Mouse (Mus musculus): Measurements from ENCODE around the gene Asic2. TPM values are rescaled to one million over a fixed set of nuclear protein-coding genes. Genes with fewer than 3 reads are reported as not detected.

Asic2 gene
- polyA plus RNA-seq, 1 experiment = 0.08 TPM

GRCm38 (mm10) chr11:81800899-81801298 lies 167.4 kb downstream of the Asic2 start:
- Histone ChIP-seq H3K27ac (ENCODE audit: control insufficient read depth, insufficient read depth, low read length) (no peak overlapping the region), H3K4me1 (replicated peaks; ENCODE audit: control insufficient read depth, insufficient read depth, low read length) (no peaks in the 10 kb centered on the region), H3K4me3 (ENCODE audit: control insufficient read depth, insufficient read depth, low read length) (no peak overlapping the region), H3K27me3 (ENCODE audit: control insufficient read depth, insufficient read depth, low read length) (no peaks in the 10 kb centered on the region), H3K36me3 (ENCODE audit: control insufficient read depth, insufficient read depth, low read length) (no peaks in the 10 kb centered on the region)
- no peak for DNase-seq
- no peak for TF ChIP-seq CTCF (IDR thresholded peaks at IDR 0.05; ENCODE audit: borderline replicate concordance, control insufficient read depth, extremely low read depth, insufficient read depth, low read length, poor library complexity)
- TF ChIP-seq POLR2A (IDR thresholded peaks at IDR 0.05; ENCODE audit: control insufficient read depth, extremely low read depth, insufficient read depth, low read length, poor library complexity) = no peak
- 84% methylated on average over 4 of the region's 4 CpGs for WGBS

DNA sequence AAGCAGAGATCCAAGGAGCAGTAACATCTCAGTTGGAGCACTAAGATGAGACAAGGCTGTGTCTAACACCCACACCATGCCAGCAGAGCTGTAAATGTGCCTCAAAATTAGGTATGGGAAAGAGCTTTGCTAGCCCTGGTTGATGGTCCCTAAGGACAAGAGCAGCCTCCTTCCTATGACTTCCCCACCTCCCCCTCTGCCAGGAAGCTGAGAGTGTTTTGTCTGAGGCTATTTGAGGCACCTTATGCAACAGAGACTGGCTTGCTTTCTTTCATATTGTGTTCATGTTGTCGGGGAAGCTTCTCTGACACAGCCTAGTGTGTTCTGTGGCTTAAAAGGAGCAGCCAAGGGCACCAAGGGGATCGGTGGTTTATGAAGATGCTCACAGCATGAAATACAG lies 174.7 kb downstream of the Asic2 start:
- 79% methylated on average over 2 of the region's 2 CpGs for WGBS
- no peaks in the 10 kb centered on the region for H3K4me1 ChIP-seq (replicated peaks; ENCODE audit: control insufficient read depth, insufficient read depth, low read length)
- H3K27me3 ChIP-seq (ENCODE audit: control insufficient read depth, insufficient read depth, low read length) = no peaks in the 10 kb centered on the region
- no peak overlapping the region for H3K4me3 ChIP-seq (ENCODE audit: control insufficient read depth, insufficient read depth, low read length)
- DNase-seq = no peak
- no peaks in the 10 kb centered on the region for H3K36me3 ChIP-seq (ENCODE audit: control insufficient read depth, insufficient read depth, low read length)
- TF ChIP-seq POLR2A (IDR thresholded peaks at IDR 0.05; ENCODE audit: control insufficient read depth, extremely low read depth, insufficient read depth, low read length, poor library complexity) (no peak), CTCF (IDR thresholded peaks at IDR 0.05; ENCODE audit: borderline replicate concordance, control insufficient read depth, extremely low read depth, insufficient read depth, low read length, poor library complexity) (no peak)
- no peak overlapping the region for H3K27ac ChIP-seq (ENCODE audit: control insufficient read depth, insufficient read depth, low read length)

GRCm38 (mm10) chr11:81791579-81791978 lies 176.7 kb downstream of the Asic2 start:
- no peaks in the 10 kb centered on the region for H3K27me3 ChIP-seq (ENCODE audit: control insufficient read depth, insufficient read depth, low read length)
- DNase-seq = no peak
- 83% methylated on average over 1 of the region's 1 CpGs for WGBS
- TF ChIP-seq POLR2A (IDR thresholded peaks at IDR 0.05; ENCODE audit: control insufficient read depth, extremely low read depth, insufficient read depth, low read length, poor library complexity) = no peak
- TF ChIP-seq CTCF (IDR thresholded peaks at IDR 0.05; ENCODE audit: borderline replicate concordance, control insufficient read depth, extremely low read depth, insufficient read depth, low read length, poor library complexity) = no peak
- H3K4me3 ChIP-seq (ENCODE audit: control insufficient read depth, insufficient read depth, low read length) = no peak overlapping the region
- H3K27ac ChIP-seq (ENCODE audit: control insufficient read depth, insufficient read depth, low read length) = no peak overlapping the region
- no peaks in the 10 kb centered on the region for H3K36me3 ChIP-seq (ENCODE audit: control insufficient read depth, insufficient read depth, low read length)
- no peaks in the 10 kb centered on the region for H3K4me1 ChIP-seq (replicated peaks; ENCODE audit: control insufficient read depth, insufficient read depth, low read length)

GRCm38 (mm10) chr11:81780596-81780995 lies 187.7 kb downstream of the Asic2 start:
- TF ChIP-seq POLR2A (IDR thresholded peaks at IDR 0.05; ENCODE audit: control insufficient read depth, extremely low read depth, insufficient read depth, low read length, poor library complexity) (no peak), CTCF (IDR thresholded peaks at IDR 0.05; ENCODE audit: borderline replicate concordance, control insufficient read depth, extremely low read depth, insufficient read depth, low read length, poor library complexity) (no peak)
- DNase-seq = no peak
- no peak overlapping the region for H3K27ac ChIP-seq (ENCODE audit: control insufficient read depth, insufficient read depth, low read length)
- no peak overlapping the region for H3K4me3 ChIP-seq (ENCODE audit: control insufficient read depth, insufficient read depth, low read length)
- H3K27me3 ChIP-seq (ENCODE audit: control insufficient read depth, insufficient read depth, low read length) = no peaks in the 10 kb centered on the region
- 94% methylated on average over 2 of the region's 2 CpGs for WGBS
- no peaks in the 10 kb centered on the region for H3K36me3 ChIP-seq (ENCODE audit: control insufficient read depth, insufficient read depth, low read length)
- H3K4me1 ChIP-seq (replicated peaks; ENCODE audit: control insufficient read depth, insufficient read depth, low read length) = no peaks in the 10 kb centered on the region

- Histone ChIP-seq H3K27ac (ENCODE audit: control insufficient read depth, insufficient read depth, low read length) (no peak overlapping the region), H3K36me3 (ENCODE audit: control insufficient read depth, insufficient read depth, low read length) (no peaks in the 10 kb centered on the region), H3K4me1 (replicated peaks; ENCODE audit: control insufficient read depth, insufficient read depth, low read length) (no peaks in the 10 kb centered on the region), H3K27me3 (ENCODE audit: control insufficient read depth, insufficient read depth, low read length) (no peaks in the 10 kb centered on the region), H3K4me3 (ENCODE audit: control insufficient read depth, insufficient read depth, low read length) (no peak overlapping the region)
- 88% methylated on average over 7 of the region's 7 CpGs for WGBS
- DNase-seq = no peak
- TF ChIP-seq POLR2A (IDR thresholded peaks at IDR 0.05; ENCODE audit: control insufficient read depth, extremely low read depth, insufficient read depth, low read length, poor library complexity) (no peak), CTCF (IDR thresholded peaks at IDR 0.05; ENCODE audit: borderline replicate concordance, control insufficient read depth, extremely low read depth, insufficient read depth, low read length, poor library complexity) (no peak)
These were observed 188.4 kb downstream of the Asic2 start for GRCm38 (mm10) chr11:81779881-81780280.

DNA sequence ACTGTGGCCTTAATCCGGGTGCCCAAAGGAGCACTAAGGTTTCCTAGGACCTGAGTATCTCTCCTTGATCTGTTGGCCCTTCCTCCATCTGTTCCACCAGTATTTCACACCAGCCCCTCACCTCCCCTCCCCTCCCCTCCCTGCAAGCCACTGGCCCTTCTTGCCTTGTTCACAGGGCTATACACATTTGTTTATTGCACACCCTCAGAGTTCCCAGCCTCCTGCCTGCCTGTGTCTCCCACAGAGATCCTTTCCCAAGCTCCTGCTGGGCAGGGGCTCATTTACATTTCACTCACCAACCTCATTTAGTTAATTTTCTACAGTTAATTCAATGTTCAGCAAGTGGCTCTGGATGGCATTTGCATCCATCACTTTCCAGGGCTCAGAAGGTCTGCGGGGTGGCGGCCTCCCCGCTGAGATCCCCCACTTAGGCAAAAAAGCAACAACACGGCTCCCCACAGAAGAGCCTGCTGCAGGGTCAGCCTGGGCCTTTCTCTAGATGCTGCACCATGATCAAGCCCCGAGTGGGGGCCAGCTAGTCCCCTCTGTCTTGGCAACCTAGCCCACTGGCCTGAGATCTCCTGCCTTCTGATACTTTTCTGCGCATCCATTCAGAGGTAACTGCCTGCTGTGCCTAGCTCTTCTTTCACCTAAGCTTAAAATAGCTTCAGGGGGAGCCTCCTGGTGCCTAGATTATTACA lies 196.9 kb downstream of the Asic2 start:
- Histone ChIP-seq H3K4me3 (ENCODE audit: control insufficient read depth, insufficient read depth, low read length) (no peak overlapping the region), H3K36me3 (ENCODE audit: control insufficient read depth, insufficient read depth, low read length) (no peaks in the 10 kb centered on the region), H3K27ac (ENCODE audit: control insufficient read depth, insufficient read depth, low read length) (no peak overlapping the region), H3K27me3 (ENCODE audit: control insufficient read depth, insufficient read depth, low read length) (no peaks in the 10 kb centered on the region), H3K4me1 (replicated peaks; ENCODE audit: control insufficient read depth, insufficient read depth, low read length) (no peaks in the 10 kb centered on the region)
- WGBS = 56% methylated on average over 7 of the region's 7 CpGs
- DNase-seq = no peak
- TF ChIP-seq POLR2A (IDR thresholded peaks at IDR 0.05; ENCODE audit: control insufficient read depth, extremely low read depth, insufficient read depth, low read length, poor library complexity) (no peak), CTCF (IDR thresholded peaks at IDR 0.05; ENCODE audit: borderline replicate concordance, control insufficient read depth, extremely low read depth, insufficient read depth, low read length, poor library complexity) (no peak)
